Mouse (Mus musculus) layer of hippocampus, adult 9-10 months (tissue): ENCODE measurements at regions not wholly inside any gene's neighbourhood (a gene's known extent, or its start where the extent isn't known, plus 50 kb on each side); places are given as distances from the start of the nearest gene placed in this dataset.

Experiments
- DNase-seq: peaks from one replicate; pipeline ENCODE4 v3.0.0; 2022; ENCODE audit warnings: low spot score

- no peak for DNase-seq
These were observed 342.1 kb downstream of the Lpin1 start for GRCm38 (mm10) chr12:16268621-16269165.

- no peak for DNase-seq
These were observed 349.3 kb downstream of the Lpin1 start for GRCm38 (mm10) chr12:16261465-16261864.

- DNase-seq: no peak
These were observed 349.8 kb downstream of the Lpin1 start for GRCm38 (mm10) chr12:16260981-16261380.

DNA sequence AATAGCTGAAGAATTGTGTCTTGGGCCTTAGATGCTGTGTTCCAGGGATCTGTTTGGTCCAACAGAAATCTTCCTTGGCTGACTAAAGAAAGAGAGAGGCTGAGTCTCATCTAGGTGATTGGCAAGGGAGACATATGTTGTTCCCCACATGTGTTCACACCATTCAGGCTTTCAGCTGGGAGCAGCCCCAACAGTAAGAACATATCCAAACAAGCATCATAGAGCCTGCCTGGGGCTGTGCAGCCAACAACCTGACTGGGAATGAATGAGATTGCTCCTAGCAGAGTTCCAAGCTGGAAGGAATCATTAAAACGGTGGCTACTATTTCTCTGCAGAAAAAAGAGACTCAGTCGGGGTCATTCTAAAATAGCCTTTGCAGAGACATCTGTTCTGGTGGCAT lies 350.3 kb downstream of the Lpin1 start:
- DNase-seq: no peak

DNA sequence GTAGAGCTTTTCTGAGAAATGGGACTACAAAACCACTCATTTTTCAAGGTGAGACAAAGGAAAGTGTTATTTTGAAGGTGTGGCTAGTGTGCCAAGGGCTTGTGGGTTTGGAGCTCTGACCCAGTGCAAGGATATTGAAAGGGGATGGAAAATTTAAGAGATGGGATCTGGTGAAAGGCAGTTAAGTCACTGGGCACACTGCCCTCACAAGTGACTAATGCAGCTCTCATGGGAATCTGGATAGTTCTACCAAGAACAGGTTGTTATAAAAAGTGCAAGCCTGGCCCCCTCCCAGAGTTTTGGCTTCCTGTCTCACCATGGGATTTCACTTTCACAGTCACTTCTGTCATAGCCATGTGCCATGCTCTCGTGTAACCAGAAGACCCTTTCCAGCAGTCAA lies 360.1 kb downstream of the Lpin1 start:
- DNase-seq: no peak

DNA sequence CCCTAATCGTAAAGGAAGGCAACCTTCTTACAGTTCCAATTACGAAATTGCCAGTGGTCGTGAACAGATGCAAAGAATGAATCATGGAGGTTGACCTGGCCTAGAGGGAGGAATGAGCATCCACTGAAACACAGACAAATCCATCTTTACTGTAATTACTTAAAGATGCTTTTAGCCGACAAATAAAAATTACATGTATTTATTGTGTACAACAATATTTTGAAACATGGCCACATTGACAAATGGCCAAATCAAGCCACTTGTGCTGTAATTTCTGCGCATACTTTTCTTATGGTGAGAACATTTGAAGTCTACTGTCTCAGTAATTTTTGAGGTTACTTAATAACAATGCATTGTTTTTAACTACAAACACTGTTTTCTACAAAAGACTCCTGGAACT lies 360.7 kb downstream of the Lpin1 start:
- DNase-seq: no peak

- no peak for DNase-seq
These were observed 371.0 kb downstream of the Lpin1 start for GRCm38 (mm10) chr12:16239792-16240191.

DNA sequence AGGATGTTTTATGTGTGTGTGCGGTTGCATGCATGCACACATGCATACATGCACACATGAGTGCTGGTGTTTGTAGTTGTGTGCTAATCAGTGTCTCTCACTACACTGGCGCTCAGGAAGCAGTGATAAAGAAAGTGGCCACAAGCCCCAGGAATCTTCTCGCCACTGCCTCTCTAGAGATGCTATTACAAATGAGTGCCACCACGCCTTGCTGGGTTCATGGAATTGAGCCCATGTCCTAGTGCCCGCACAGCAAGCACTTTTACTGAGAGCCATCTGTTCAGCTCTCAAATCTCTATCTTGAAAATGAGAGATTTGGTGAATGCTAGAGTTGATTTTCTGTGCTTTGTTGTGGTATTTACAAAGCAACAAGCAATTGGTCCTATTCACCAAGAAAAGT lies 373.3 kb downstream of the Lpin1 start:
- no peak for DNase-seq

DNA sequence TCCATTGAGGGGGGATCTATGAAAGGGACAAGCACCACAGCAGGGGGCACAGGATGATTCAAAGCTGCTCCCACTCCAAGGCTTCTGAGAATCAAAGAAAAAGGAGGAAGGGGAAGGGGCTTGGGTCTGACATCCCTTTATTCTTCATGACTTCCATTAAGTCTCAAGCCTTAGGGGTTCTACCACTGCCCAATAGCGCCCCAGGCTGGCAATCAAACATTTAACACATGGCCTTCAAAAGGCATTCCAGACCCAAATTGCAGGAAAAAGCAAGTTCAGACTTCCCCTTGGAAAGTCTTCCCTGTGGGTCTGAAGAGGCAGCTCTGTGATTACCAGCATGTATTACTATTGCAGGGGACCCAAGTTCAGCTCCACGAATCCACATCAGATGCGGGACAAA lies 377.2 kb downstream of the Lpin1 start:
- no peak for DNase-seq

- no peak for DNase-seq
These were observed 377.9 kb downstream of the Lpin1 start for GRCm38 (mm10) chr12:16232828-16233227.

DNA sequence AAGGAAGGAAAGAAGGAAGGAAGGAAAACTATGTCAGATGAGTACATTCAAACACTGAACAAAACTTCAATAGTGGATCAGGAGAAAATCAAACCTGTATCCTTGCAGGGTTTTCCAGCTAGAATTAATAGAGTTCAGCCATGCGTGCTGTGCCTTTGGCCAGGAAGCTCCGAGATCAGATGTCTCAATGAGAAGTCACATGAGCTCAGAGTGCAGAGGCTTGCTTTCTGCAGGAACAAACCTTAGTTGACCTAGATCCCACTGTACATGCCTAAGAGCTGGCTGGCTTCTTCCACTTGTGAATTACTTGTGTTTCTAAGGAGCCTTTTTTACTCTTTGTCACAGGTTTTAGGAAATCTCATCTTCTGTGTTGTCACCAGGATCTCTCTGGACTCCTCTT lies 378.7 kb downstream of the Lpin1 start:
- DNase-seq: no peak

- no peak for DNase-seq
These were observed 379.7 kb downstream of the Lpin1 start for GRCm38 (mm10) chr12:16231093-16231492.

DNA sequence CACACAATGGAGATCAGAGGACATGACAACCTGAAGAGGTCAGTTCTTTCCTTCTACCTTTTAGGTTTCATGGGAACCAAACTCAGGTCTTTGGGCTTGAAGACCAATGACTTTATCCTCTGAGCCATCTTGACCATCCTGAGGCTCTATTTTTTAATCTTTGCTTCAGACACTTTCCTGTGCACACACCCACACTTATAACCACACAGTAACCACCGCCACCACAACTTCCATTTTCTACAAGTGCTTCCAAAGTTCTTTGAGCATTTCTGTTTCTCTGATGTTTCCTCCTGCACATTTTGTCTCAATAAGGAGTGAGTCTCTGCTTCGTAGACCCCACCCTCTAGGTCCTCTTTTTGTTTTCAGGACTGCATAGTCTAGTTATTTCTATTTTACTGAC lies 385.3 kb downstream of the Lpin1 start:
- DNase-seq: no peak

DNA sequence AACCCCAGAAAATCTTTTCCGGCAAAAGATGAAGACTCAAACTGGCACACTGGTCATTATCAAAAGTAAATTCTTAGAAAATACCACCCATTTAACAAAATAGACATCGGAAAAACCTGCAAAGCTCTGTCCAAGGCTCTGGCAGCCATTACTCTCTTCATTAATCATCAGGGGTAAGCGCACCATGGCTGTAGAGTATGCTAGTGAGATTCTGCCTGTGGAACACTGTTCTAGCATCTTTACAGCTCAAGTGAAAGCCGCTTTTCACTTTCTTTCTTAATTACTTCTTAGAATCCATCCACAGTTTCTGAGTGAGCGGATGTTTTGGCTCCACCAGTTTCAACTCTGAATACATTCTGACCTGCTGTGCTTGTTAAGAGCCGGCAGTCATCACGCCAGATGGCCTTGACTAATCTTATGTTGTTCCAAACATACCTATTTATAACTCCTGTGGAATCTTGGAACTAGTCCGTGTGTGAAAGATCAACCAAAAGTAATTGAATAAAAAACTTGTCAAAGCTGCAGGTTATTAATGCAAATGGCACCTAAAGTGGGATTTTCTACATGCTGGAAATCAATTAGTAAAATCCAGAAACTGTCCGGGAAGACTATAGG lies 387.8 kb downstream of the Lpin1 start:
- no peak for DNase-seq

GRCm38 (mm10) chr12:16222205-16222604 lies 388.6 kb downstream of the Lpin1 start:
- DNase-seq: no peak

GRCm38 (mm10) chr12:16221142-16221541 lies 389.6 kb downstream of the Lpin1 start:
- no peak for DNase-seq

- DNase-seq: no peak
These were observed 390.2 kb downstream of the Lpin1 start for GRCm38 (mm10) chr12:16220561-16220960.

DNA sequence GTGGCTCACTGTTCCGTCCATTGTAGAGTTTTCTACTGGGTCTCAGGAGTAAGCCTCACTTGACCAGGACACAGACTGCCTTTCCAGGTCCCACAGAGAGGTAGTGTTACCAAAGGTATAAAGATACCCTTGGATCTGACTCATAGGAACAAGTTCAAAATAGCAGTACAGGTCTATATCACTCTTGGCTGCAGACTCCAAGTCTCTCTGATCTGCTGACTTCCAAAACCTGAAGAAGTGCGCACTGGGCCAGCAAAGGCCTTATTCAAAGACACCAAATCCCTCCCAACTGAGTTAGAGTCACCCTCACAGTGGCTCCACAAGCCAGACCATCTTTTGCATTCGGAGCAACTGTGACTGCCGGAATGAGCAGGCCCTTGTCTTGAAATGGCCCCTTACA lies 391.9 kb downstream of the Lpin1 start:
- DNase-seq: no peak

- no peak for DNase-seq
These were observed 393.8 kb upstream of the Trib2 start for GRCm38 (mm10) chr12:16210553-16210952.

GRCm38 (mm10) chr12:16210111-16210510 lies 393.4 kb upstream of the Trib2 start:
- DNase-seq: no peak

GRCm38 (mm10) chr12:16204941-16205340 lies 388.2 kb upstream of the Trib2 start:
- no peak for DNase-seq

- no peak for DNase-seq
These were observed 380.2 kb upstream of the Trib2 start for GRCm38 (mm10) chr12:16196917-16197316.

GRCm38 (mm10) chr12:16191803-16192389 lies 375.2 kb upstream of the Trib2 start:
- no peak for DNase-seq

DNA sequence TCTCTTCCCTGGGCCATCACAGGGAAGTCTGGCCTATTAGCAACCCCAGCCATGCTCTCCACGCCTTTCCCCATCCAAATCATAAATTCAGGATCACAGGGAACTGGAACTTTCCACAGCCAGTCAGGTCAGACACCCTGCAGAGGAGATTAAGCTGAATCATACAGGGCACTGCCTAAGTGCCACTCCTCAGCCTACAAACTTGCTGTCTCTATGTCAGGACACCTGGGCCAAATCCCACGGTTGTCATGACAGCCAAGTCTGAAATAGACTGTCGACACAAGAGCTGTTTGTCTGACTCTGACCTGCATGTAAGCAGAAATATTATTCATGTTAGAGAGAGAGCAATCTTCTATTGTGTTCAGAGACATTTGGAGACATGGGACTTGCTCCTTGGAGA lies 374.0 kb upstream of the Trib2 start:
- no peak for DNase-seq
